18 mouse cellular contexts compared by ENCODE assay signal in the genomic region with DNA sequence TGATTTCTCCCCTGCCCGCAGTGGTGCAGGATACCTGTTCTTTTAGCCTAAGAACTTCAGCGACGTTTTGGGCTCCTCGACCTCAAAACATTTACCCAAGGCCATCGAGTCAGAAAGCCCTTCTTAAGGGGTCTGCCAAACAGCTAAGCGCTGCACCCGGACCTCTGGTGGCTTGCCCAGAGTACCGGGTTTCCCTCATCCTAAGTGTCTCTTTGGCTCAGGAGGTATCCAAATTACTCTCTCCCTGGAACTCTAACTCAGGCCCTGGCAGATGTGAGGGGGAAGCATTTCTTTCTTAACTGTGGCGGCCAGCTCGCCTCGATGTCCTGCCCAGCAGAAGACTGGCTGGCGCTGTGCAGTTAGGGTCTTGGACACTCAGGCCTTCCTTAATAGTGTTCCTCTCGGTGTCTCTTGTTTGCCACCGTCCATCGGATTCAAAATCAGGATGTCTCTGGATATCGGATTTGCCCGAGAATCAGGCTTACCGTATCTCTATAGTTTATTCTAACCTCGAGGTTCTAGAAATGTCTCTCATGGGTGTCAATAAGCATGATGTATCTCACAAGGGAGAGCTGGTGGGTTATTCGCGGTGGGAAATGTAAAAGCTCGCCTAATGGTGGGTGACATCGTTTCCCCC.
DNase-seq lines count a peak whose midpoint lies in the region; ATAC-seq and TF ChIP-seq lines count a peak whose summit lies in the region.
"Had no signal": no experiment of that assay in that cellular context is flagged by ENCODE, and none has a peak within 500 bp of the region (broad histone marks: within the 10 kb centered on the region; RNA-seq: fewer than 3 reads in every experiment).

No protein-coding gene starts in this region.

- H3K4me1 ChIP-seq in forebrain, embryonic 12.5 days = peaks cover 77% of the 10 kb centered on the region
- H3K4me1 ChIP-seq in hindbrain, embryonic 14.5 days (replicated peaks; ENCODE audit: control insufficient read depth, insufficient read depth, low read length) = peaks cover 32% of the 10 kb centered on the region
- no peaks in the 10 kb centered on the region; the same call in 1 of the 2 replicates for H3K4me1 ChIP-seq in thymus, adult 2 months (replicated peaks; ENCODE audit: control insufficient read depth, insufficient read depth, low read length)
- H3K4me1 ChIP-seq: intestine, embryonic 15.5 days; liver, embryonic 15.5 days had no signal

- no peak for ATAC-seq in forebrain, embryonic 12.5 days (ENCODE audit: low FRiP score)
- ATAC-seq in hindbrain, embryonic 14.5 days (ENCODE audit: low FRiP score) = no peak
- ATAC-seq: intestine, embryonic 15.5 days; Patski had no signal

- H3K4me2 ChIP-seq in forebrain, embryonic 12.5 days = peak overlapping the region; percentile 53
- peak overlapping the region; percentile 66 for H3K4me2 ChIP-seq in hindbrain, embryonic 14.5 days (replicated peaks)
- H3K4me2 ChIP-seq: intestine, embryonic 15.5 days; limb, embryonic 12.5 days; liver, embryonic 15.5 days had no signal

- H3K36me3 ChIP-seq in forebrain, embryonic 12.5 days (replicated peaks) = no peaks in the 10 kb centered on the region
- H3K36me3 ChIP-seq in hindbrain, embryonic 14.5 days (replicated peaks; ENCODE audit: control insufficient read depth, insufficient read depth) = no peaks in the 10 kb centered on the region
- H3K36me3 ChIP-seq in thymus, adult 2 months (ENCODE audit: control insufficient read depth, insufficient read depth, low read length) = no peaks in the 10 kb centered on the region
- H3K36me3 ChIP-seq: intestine, embryonic 15.5 days; limb, embryonic 12.5 days; liver, embryonic 15.5 days had no signal

- H3K27me3 ChIP-seq in forebrain, embryonic 12.5 days = peaks cover 60% of the 10 kb centered on the region
- peaks cover 26% of the 10 kb centered on the region for H3K27me3 ChIP-seq in hindbrain, embryonic 14.5 days (ENCODE audit: control insufficient read depth, insufficient read depth, low read length)
- H3K27me3 ChIP-seq in thymus, adult 2 months (ENCODE audit: control insufficient read depth, insufficient read depth, low read length) = peaks cover 29% of the 10 kb centered on the region

- peak overlapping the region; percentile 97 for H3K27ac ChIP-seq in forebrain, embryonic 12.5 days
- H3K27ac ChIP-seq in hindbrain, embryonic 14.5 days = peak overlapping the region; percentile 85
- H3K27ac ChIP-seq in thymus, adult 2 months (ENCODE audit: control insufficient read depth, insufficient read depth, low read length) = no peak overlapping the region
- H3K27ac ChIP-seq: intestine, embryonic 15.5 days; limb, embryonic 12.5 days; liver, embryonic 15.5 days; stomach, postnatal 0 days had no signal

- H3K9ac ChIP-seq in forebrain, embryonic 12.5 days = peak overlapping the region; percentile 53
- peak overlapping the region; percentile 62; the same call in 1 of the 2 replicates for H3K9ac ChIP-seq in hindbrain, embryonic 14.5 days
- H3K9ac ChIP-seq: intestine, embryonic 15.5 days; limb, embryonic 12.5 days; liver, embryonic 15.5 days had no signal

- peak overlapping the region; percentile 6; the same call in 1 of the 2 replicates for H3K4me3 ChIP-seq in forebrain, embryonic 12.5 days (replicated peaks)
- H3K4me3 ChIP-seq in hindbrain, embryonic 14.5 days (replicated peaks; ENCODE audit: low read length) = no peak overlapping the region
- no peak overlapping the region for H3K4me3 ChIP-seq in thymus, adult 2 months (ENCODE audit: control insufficient read depth, insufficient read depth, low read length)
- H3K4me3 ChIP-seq: intestine, embryonic 15.5 days; liver, embryonic 15.5 days; myocyte had no signal

- TF ChIP-seq CTCF in thymus, adult 2 months (IDR thresholded peaks at IDR 0.05; ENCODE audit: borderline replicate concordance, control insufficient read depth, extremely low read depth, insufficient read depth, low read length, poor library complexity) = no peak

- WGBS in forebrain, embryonic 12.5 days = 5% methylated on average over 23 of the region's 23 CpGs
- 7% methylated on average over 23 of the region's 23 CpGs for WGBS in hindbrain, embryonic 14.5 days
- 8% methylated on average over 23 of the region's 23 CpGs for WGBS in thymus, adult 2 months

- no peak for TF ChIP-seq POLR2A in thymus, adult 2 months (IDR thresholded peaks at IDR 0.05; ENCODE audit: control insufficient read depth, extremely low read depth, insufficient read depth, low read length, poor library complexity)

- no peaks in the 10 kb centered on the region for H3K9me3 ChIP-seq in forebrain, embryonic 12.5 days
- H3K9me3 ChIP-seq in hindbrain, embryonic 14.5 days (ENCODE audit: control insufficient read depth, low read length) = no peaks in the 10 kb centered on the region
- H3K9me3 ChIP-seq: intestine, embryonic 15.5 days; limb, embryonic 12.5 days; liver, embryonic 15.5 days had no signal

- peak; percentile 16 for DNase-seq in cerebellum, adult 9-11 months
- DNase-seq in cerebellum, postnatal 14 days = no peak
- DNase-seq in hindbrain, embryonic 14.5 days (ENCODE audit: low spot score) = no peak
- peak; percentile 53 for DNase-seq in neural tube, embryonic 10.5 days (ENCODE audit: extremely low spot score, low spot score)
- no peak for DNase-seq in ovary, postnatal 14 days (ENCODE audit: low spot score)
- DNase-seq in retina, postnatal 1 day = no peak
- DNase-seq in thymus, adult 2 months = no peak
- DNase-seq: cerebellum, postnatal 25 days; gastrocnemius, postnatal 36 days; kidney, postnatal 14 days; lung, postnatal 4 days had no signal

Comparison
In these comparisons a context has a peak if more than half of its experiments do, and no peak if none do; other contexts are left out.
1. DNase-seq: peak in cerebellum, adult 9-11 months (single experiment) and neural tube, embryonic 10.5 days (single experiment); none in cerebellum, postnatal 14 days (0 of 2), hindbrain, embryonic 14.5 days (single experiment), ovary, postnatal 14 days (single experiment), retina, postnatal 1 day (single experiment) and thymus, adult 2 months (single experiment).